Mouse (Mus musculus) embryonic facial prominence, embryonic 13.5 days (tissue): Measurements from ENCODE around the gene Slc28a1. TPM values are rescaled to one million over a fixed set of nuclear protein-coding genes. Genes with fewer than 3 reads are reported as not detected.

Experiments
- ATAC-seq: fragments of 200-750 bp; cut with Nextera tagmentation; 2 replicates; pipeline ENCODE4 v1.8.0; 2017; ENCODE audit warnings: low read depth; ENCODE audit not compliant: insufficient number of reproducible peaks, insufficient read depth, low FRiP score, low TSS enrichment
- H3K27ac ChIP-seq: fragments of 300-500 bp; sonication (generic); 2 replicates; pipeline ENCODE4 v1.5.1; 2015; ENCODE audit warnings: moderate library complexity, mild to moderate bottlenecking, inconsistent platforms
- H3K27me3 ChIP-seq: fragments of 300-500 bp; sonication (generic); 2 replicates; pipeline ENCODE4 v1.6.1; 2015; ENCODE audit warnings: mild to moderate bottlenecking, inconsistent platforms
- H3K36me3 ChIP-seq: fragments of 300-500 bp; sonication (generic); 2 replicates; pipeline ENCODE4 v1.6.1; 2015; ENCODE audit warnings: mild to moderate bottlenecking, inconsistent platforms
- H3K4me1 ChIP-seq: fragments of 300-500 bp; sonication (generic); 2 replicates; pipeline ENCODE4 v1.6.1; 2015; ENCODE audit warnings: inconsistent platforms
- H3K4me2 ChIP-seq: fragments of 300-500 bp; sonication (generic); 2 replicates; pipeline ENCODE4 v1.6.1; 2015; ENCODE audit warnings: moderate library complexity, mild to moderate bottlenecking, inconsistent platforms
- H3K4me3 ChIP-seq: fragments of 300-500 bp; sonication (generic); 2 replicates; pipeline ENCODE4 v1.5.1; 2015; ENCODE audit warnings: mild to moderate bottlenecking, inconsistent platforms
- H3K9ac ChIP-seq: fragments of 300-500 bp; sonication (generic); 2 replicates; pipeline ENCODE4 v1.6.1; 2015; ENCODE audit warnings: mild to moderate bottlenecking, inconsistent platforms
- H3K9me3 ChIP-seq: fragments of 300-500 bp; sonication (generic); 2 replicates; pipeline ENCODE4 v1.6.1; 2016; ENCODE audit warnings: inconsistent platforms
- whole genome bisulfite sequencing: fragments of 180-500 bp; shearing (Covaris S2); methylation state at CpG from one replicate; pipeline ENCODE4 v1.1.7; 2015; ENCODE audit warnings: mixed read lengths; 5-methylcytosine and 5-hydroxymethylcytosine counted together
- polyA plus RNA-seq: library from polyadenylated mRNA; unstranded; fragments of >200 nt; fragmentation: Nextera tagmentation; extraction: Ambion mirVana; gene quantifications from 2 replicates; pipeline ENCODE4 v1.2.1, GENCODE M21; 2015

Gene Slc28a1
- polyA plus RNA-seq, result not detected in 2 replicates

GRCm38 (mm10) chr7:81114555-81114954, at the start of gene Slc28a1:
Gene Slc28a1, plus strand, starts transcription at chr7:81114799.
- WGBS, result 64% methylated on average over 6 of the region's 6 CpGs
- H3K27me3 ChIP-seq, result no peaks in the 10 kb centered on the region
- H3K4me3 ChIP-seq, result no peak within 1 kb of the TSS
- no peaks in the 10 kb centered on the region for H3K9me3 ChIP-seq
- H3K4me1 ChIP-seq, result 0 out of 2 replicates have a peak, but pooled peaks cover 3% of the 10 kb centered on the region
- no peak within 1 kb of the TSS for H3K4me2 ChIP-seq
- no peak for ATAC-seq
- no peak within 1 kb of the TSS for H3K9ac ChIP-seq
- no peak within 1 kb of the TSS for H3K27ac ChIP-seq
- H3K36me3 ChIP-seq, result no peaks in the 10 kb centered on the region

- Histone ChIP-seq H3K9me3 (no peaks in the 10 kb centered on the region), H3K27me3 (peaks cover 3% of the 10 kb centered on the region; the same call in 1 of the 2 replicates), H3K4me1 (0 out of 2 replicates have a peak, but pooled peaks cover 6% of the 10 kb centered on the region), H3K4me3 (no peak overlapping the region), H3K36me3 (no peaks in the 10 kb centered on the region), H3K4me2 (no peak overlapping the region), H3K9ac (no peak overlapping the region), H3K27ac (no peak overlapping the region)
- ATAC-seq, result no peak
- 30% methylated on average over 6 of the region's 6 CpGs for WGBS
Measured at GRCm38 (mm10) chr7:81066714-81067113, 47.9 kb upstream of the Slc28a1 start.

GRCm38 (mm10) chr7:81072463-81072862, 42.1 kb upstream of the Slc28a1 start:
- WGBS, result 16% methylated on average over 5 of the region's 5 CpGs
- ATAC-seq, result no peak

GRCm38 (mm10) chr7:81073273-81073672, 41.3 kb upstream of the Slc28a1 start:
- 81% methylated on average over 5 of the region's 5 CpGs for WGBS
- Histone ChIP-seq H3K27ac (no peak overlapping the region), H3K9me3 (no peaks in the 10 kb centered on the region), H3K4me2 (no peak overlapping the region), H3K9ac (no peak overlapping the region), H3K36me3 (no peaks in the 10 kb centered on the region), H3K4me3 (no peak overlapping the region), H3K4me1 (peaks cover 18% of the 10 kb centered on the region), H3K27me3 (no peaks in the 10 kb centered on the region)
- no peak for ATAC-seq

More at GRCm38 (mm10) chr7:81072463-81072862, 42.1 kb upstream of the Slc28a1 start:
- H3K4me3 ChIP-seq, result no peak overlapping the region
- H3K4me1 ChIP-seq, result peaks cover 18% of the 10 kb centered on the region
- H3K36me3 ChIP-seq, result no peaks in the 10 kb centered on the region
- no peaks in the 10 kb centered on the region for H3K9me3 ChIP-seq
- H3K4me2 ChIP-seq, result no peak overlapping the region
- no peaks in the 10 kb centered on the region for H3K27me3 ChIP-seq
- H3K9ac ChIP-seq, result no peak overlapping the region; the same call in 1 of the 2 replicates
- no peak overlapping the region; the same call in 1 of the 2 replicates for H3K27ac ChIP-seq

GRCm38 (mm10) chr7:81074546-81074945, 40.1 kb upstream of the Slc28a1 start:
- no peak overlapping the region for H3K4me3 ChIP-seq
- no peaks in the 10 kb centered on the region for H3K27me3 ChIP-seq
- 42% methylated on average over 9 of the region's 9 CpGs for WGBS
- no peak for ATAC-seq
- no peaks in the 10 kb centered on the region for H3K36me3 ChIP-seq
- H3K4me1 ChIP-seq, result peaks cover 18% of the 10 kb centered on the region
- H3K4me2 ChIP-seq, result no peak overlapping the region
- H3K9ac ChIP-seq, result no peak overlapping the region
- H3K9me3 ChIP-seq, result no peaks in the 10 kb centered on the region
- no peak overlapping the region for H3K27ac ChIP-seq

GRCm38 (mm10) chr7:81075299-81075698, 39.3 kb upstream of the Slc28a1 start:
- Histone ChIP-seq H3K4me1 (peaks cover 18% of the 10 kb centered on the region), H3K36me3 (no peaks in the 10 kb centered on the region), H3K4me2 (no peak overlapping the region), H3K9me3 (no peaks in the 10 kb centered on the region), H3K27me3 (no peaks in the 10 kb centered on the region), H3K4me3 (no peak overlapping the region), H3K9ac (no peak overlapping the region), H3K27ac (no peak overlapping the region)
- ATAC-seq, result no peak
- 56% methylated on average over 7 of the region's 7 CpGs for WGBS

- Histone ChIP-seq H3K9me3 (no peaks in the 10 kb centered on the region), H3K36me3 (no peaks in the 10 kb centered on the region), H3K4me1 (peaks cover 18% of the 10 kb centered on the region), H3K9ac (no peak overlapping the region), H3K4me2 (no peak overlapping the region), H3K4me3 (no peak overlapping the region), H3K27ac (no peak overlapping the region), H3K27me3 (no peaks in the 10 kb centered on the region)
- ATAC-seq, result no peak
- 83% methylated on average over 5 of the region's 5 CpGs for WGBS
Measured at GRCm38 (mm10) chr7:81075732-81076131, 38.9 kb upstream of the Slc28a1 start.

- no peak overlapping the region for H3K27ac ChIP-seq
- H3K4me3 ChIP-seq, result no peak overlapping the region
- H3K9me3 ChIP-seq, result no peaks in the 10 kb centered on the region
- WGBS, result 61% methylated on average over 6 of the region's 6 CpGs
- no peaks in the 10 kb centered on the region for H3K36me3 ChIP-seq
- H3K27me3 ChIP-seq, result no peaks in the 10 kb centered on the region
- peaks cover 19% of the 10 kb centered on the region for H3K4me1 ChIP-seq
- no peak overlapping the region for H3K4me2 ChIP-seq
- no peak overlapping the region for H3K9ac ChIP-seq
- no peak for ATAC-seq
Measured at GRCm38 (mm10) chr7:81077009-81077408, 37.6 kb upstream of the Slc28a1 start.

GRCm38 (mm10) chr7:81078740-81079139, 35.9 kb upstream of the Slc28a1 start:
- Histone ChIP-seq H3K4me3 (no peak overlapping the region), H3K36me3 (no peaks in the 10 kb centered on the region), H3K9me3 (no peaks in the 10 kb centered on the region), H3K9ac (no peak overlapping the region), H3K27me3 (no peaks in the 10 kb centered on the region), H3K27ac (no peak overlapping the region), H3K4me1 (peaks cover 11% of the 10 kb centered on the region; the same call in 1 of the 2 replicates), H3K4me2 (no peak overlapping the region)
- WGBS, result 88% methylated on average over 6 of the region's 6 CpGs
- ATAC-seq, result no peak

GRCm38 (mm10) chr7:81093420-81093965, 21.1 kb upstream of the Slc28a1 start:
- Histone ChIP-seq H3K27ac (no peak overlapping the region), H3K9me3 (no peaks in the 10 kb centered on the region), H3K27me3 (no peaks in the 10 kb centered on the region), H3K9ac (no peak overlapping the region), H3K36me3 (no peaks in the 10 kb centered on the region), H3K4me3 (no peak overlapping the region), H3K4me2 (no peak overlapping the region), H3K4me1 (no peaks in the 10 kb centered on the region)
- no peak for ATAC-seq
- WGBS, result 62% methylated on average over 18 of the region's 18 CpGs

- no peak for ATAC-seq
- 77% methylated on average over 6 of the region's 6 CpGs for WGBS
Measured at GRCm38 (mm10) chr7:81094104-81094757, 20.4 kb upstream of the Slc28a1 start.

GRCm38 (mm10) chr7:81100341-81100740, 14.3 kb upstream of the Slc28a1 start:
- Histone ChIP-seq H3K27ac (no peak overlapping the region), H3K9ac (no peak overlapping the region), H3K4me2 (no peak overlapping the region), H3K9me3 (no peaks in the 10 kb centered on the region), H3K27me3 (no peaks in the 10 kb centered on the region), H3K4me1 (no peaks in the 10 kb centered on the region), H3K36me3 (no peaks in the 10 kb centered on the region), H3K4me3 (no peak overlapping the region)
- 78% methylated on average over 5 of the region's 5 CpGs for WGBS
- ATAC-seq, result no peak

More at GRCm38 (mm10) chr7:81094104-81094757, 20.4 kb upstream of the Slc28a1 start:
- Histone ChIP-seq H3K9me3 (no peaks in the 10 kb centered on the region), H3K27me3 (no peaks in the 10 kb centered on the region), H3K4me3 (no peak overlapping the region), H3K27ac (no peak overlapping the region), H3K36me3 (no peaks in the 10 kb centered on the region), H3K4me2 (no peak overlapping the region), H3K4me1 (no peaks in the 10 kb centered on the region), H3K9ac (no peak overlapping the region)
